9 mouse cellular contexts compared by ENCODE assay signal in the genomic region with DNA sequence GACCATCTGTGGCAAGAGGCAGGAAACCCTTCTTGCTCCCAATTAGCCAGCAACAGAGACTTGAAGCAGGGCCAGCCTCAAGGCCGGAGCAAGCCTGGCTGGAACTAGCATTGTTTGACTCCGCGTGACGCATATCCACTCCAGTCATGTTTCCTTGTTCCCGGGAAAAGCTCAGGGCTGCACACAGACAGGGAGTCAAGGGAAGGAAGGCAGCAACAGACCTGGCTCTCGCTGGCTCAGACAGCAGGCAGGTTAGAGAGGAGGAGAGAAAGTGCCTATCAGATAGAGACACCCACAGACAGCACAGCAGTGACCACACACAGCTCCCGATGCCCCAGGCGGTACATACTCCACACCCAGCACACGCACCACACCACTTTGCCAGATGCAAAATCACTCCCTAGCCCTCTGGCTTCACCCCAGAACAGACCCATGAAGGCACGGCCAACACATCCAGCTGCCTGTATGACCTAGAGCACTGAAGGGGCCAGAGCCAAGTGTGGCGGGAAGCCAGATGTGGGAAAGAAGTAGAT.
DNase-seq lines count a peak whose midpoint lies in the region; ATAC-seq and TF ChIP-seq lines count a peak whose summit lies in the region.
"Had no signal": no experiment of that assay in that cellular context is flagged by ENCODE, and none has a peak within 500 bp of the region (broad histone marks: within the 10 kb centered on the region; RNA-seq: fewer than 3 reads in every experiment).

No protein-coding gene starts in this region.

- no peak overlapping the region for H3K4me2 ChIP-seq in midbrain, embryonic 11.5 days
- H3K4me2 ChIP-seq in embryonic facial prominence, embryonic 12.5 days (replicated peaks) = no peak overlapping the region
- H3K4me2 ChIP-seq in heart, embryonic 14.5 days (ENCODE audit: low read length) = peak overlapping the region; percentile 28
- H3K4me2 ChIP-seq in kidney, postnatal 0 days (ENCODE audit: low read length) = peak overlapping the region; percentile 10; the same call in 1 of the 2 replicates

- no peak overlapping the region for H3K4me3 ChIP-seq in midbrain, embryonic 10.5 days
- no peak overlapping the region for H3K4me3 ChIP-seq in midbrain, embryonic 11.5 days (ENCODE audit: low read depth, low read length)
- H3K4me3 ChIP-seq in embryonic facial prominence, embryonic 12.5 days = no peak overlapping the region
- no peak overlapping the region for H3K4me3 ChIP-seq in heart, embryonic 14.5 days (ENCODE audit: control insufficient read depth in 1 of 2, insufficient read depth in 1 of 2, low read depth in 1 of 2, low read length in 2 of 2)
- H3K4me3 ChIP-seq in kidney, postnatal 0 days (replicated peaks; ENCODE audit: low read depth, low read length) = no peak overlapping the region

- 72% methylated on average over 11 of the region's 11 CpGs for WGBS in midbrain, embryonic 10.5 days
- WGBS in midbrain, embryonic 11.5 days = 65% methylated on average over 11 of the region's 11 CpGs
- 29% methylated on average over 11 of the region's 11 CpGs for WGBS in embryonic facial prominence, embryonic 12.5 days
- 14% methylated on average over 11 of the region's 11 CpGs for WGBS in heart, embryonic 14.5 days
- WGBS in kidney, postnatal 0 days = 40% methylated on average over 11 of the region's 11 CpGs

- H3K27me3 ChIP-seq in midbrain, embryonic 10.5 days (ENCODE audit: low read depth, poor library complexity, severe bottlenecking) = no peaks in the 10 kb centered on the region; the same call in 1 of the 2 replicates
- H3K27me3 ChIP-seq in midbrain, embryonic 11.5 days (ENCODE audit: control insufficient read depth, insufficient read depth, low read length) = no peaks in the 10 kb centered on the region; the same call in 1 of the 2 replicates
- no peaks in the 10 kb centered on the region for H3K27me3 ChIP-seq in embryonic facial prominence, embryonic 12.5 days
- H3K27me3 ChIP-seq in heart, embryonic 14.5 days (ENCODE audit: control insufficient read depth, insufficient read depth, low read length) = no peaks in the 10 kb centered on the region
- H3K27me3 ChIP-seq in kidney, postnatal 0 days (ENCODE audit: insufficient read depth, low read length) = no peaks in the 10 kb centered on the region

- peak overlapping the region; percentile 55; the same call in 1 of the 2 replicates for H3K27ac ChIP-seq in midbrain, embryonic 10.5 days (replicated peaks)
- no peak overlapping the region for H3K27ac ChIP-seq in midbrain, embryonic 11.5 days (ENCODE audit: low read depth, low read length)
- H3K27ac ChIP-seq in embryonic facial prominence, embryonic 12.5 days = peak overlapping the region; percentile 84
- peak overlapping the region; percentile 75 to 83 for H3K27ac ChIP-seq in heart, embryonic 14.5 days (replicated peaks in 1 of 2; ENCODE audit: control insufficient read depth in 1 of 2, insufficient read depth in 1 of 2, low read depth in 2 of 2, low read length in 2 of 2)
- peak overlapping the region; percentile 90 for H3K27ac ChIP-seq in kidney, postnatal 0 days
- H3K27ac ChIP-seq: macrophage had no signal

- no peak for DNase-seq in midbrain, embryonic 10.5 days (ENCODE audit: low spot score)
- no peak for DNase-seq in midbrain, embryonic 11.5 days (ENCODE audit: low spot score, missing footprints)
- peak; percentile 83 for DNase-seq in kidney, postnatal 0 days (ENCODE audit: low spot score)
- DNase-seq in lung, postnatal 25 days (ENCODE audit: low spot score) = peak; percentile 91

- no peaks in the 10 kb centered on the region for H3K36me3 ChIP-seq in midbrain, embryonic 10.5 days
- H3K36me3 ChIP-seq in midbrain, embryonic 11.5 days (ENCODE audit: control insufficient read depth, insufficient read depth, low read length) = no peaks in the 10 kb centered on the region
- no peaks in the 10 kb centered on the region for H3K36me3 ChIP-seq in embryonic facial prominence, embryonic 12.5 days
- H3K36me3 ChIP-seq in heart, embryonic 14.5 days (ENCODE audit: control insufficient read depth, insufficient read depth, low read length) = 0 out of 2 replicates have a peak, but pooled peaks cover 4% of the 10 kb centered on the region
- no peaks in the 10 kb centered on the region; the same call in 1 of the 2 replicates for H3K36me3 ChIP-seq in kidney, postnatal 0 days (ENCODE audit: insufficient read depth, low read length)

- peaks cover 54% of the 10 kb centered on the region for H3K4me1 ChIP-seq in midbrain, embryonic 10.5 days
- H3K4me1 ChIP-seq in midbrain, embryonic 11.5 days (ENCODE audit: control insufficient read depth, insufficient read depth, low read length) = no peaks in the 10 kb centered on the region
- H3K4me1 ChIP-seq in embryonic facial prominence, embryonic 12.5 days = peaks cover 88% of the 10 kb centered on the region
- H3K4me1 ChIP-seq in heart, embryonic 14.5 days (ENCODE audit: control insufficient read depth in 2 of 2, insufficient read depth in 2 of 2, low read length in 2 of 2) = peaks cover 94 to 100% of the 10 kb centered on the region in 2 experiments
- peaks cover 79% of the 10 kb centered on the region for H3K4me1 ChIP-seq in kidney, postnatal 0 days (replicated peaks; ENCODE audit: insufficient read depth, low read length)

- ATAC-seq in midbrain, embryonic 11.5 days (ENCODE audit: low FRiP score) = no peak
- ATAC-seq in embryonic facial prominence, embryonic 12.5 days (ENCODE audit: insufficient number of reproducible peaks, insufficient read depth, low FRiP score, low TSS enrichment) = no peak
- peak; percentile 23; the same call in 1 of the 2 replicates for ATAC-seq in heart, embryonic 14.5 days (ENCODE audit: insufficient number of reproducible peaks, insufficient read depth, low FRiP score, low read depth)
- no peak for ATAC-seq in kidney, postnatal 0 days (replicated peaks; ENCODE audit: low FRiP score, low read depth)
- ATAC-seq in monocyte, adult 5-6 weeks (replicated peaks; ENCODE audit: insufficient number of reproducible peaks, low FRiP score, low TSS enrichment, poor library complexity, severe bottlenecking) = no peak
- no peak for ATAC-seq in granulocyte monocyte progenitor cell, adult 5-6 weeks (replicated peaks; ENCODE audit: poor library complexity, severe bottlenecking)

- no peak overlapping the region for H3K9ac ChIP-seq in midbrain, embryonic 11.5 days (ENCODE audit: low read length)
- H3K9ac ChIP-seq in embryonic facial prominence, embryonic 12.5 days = no peak overlapping the region; the same call in 1 of the 2 replicates
- H3K9ac ChIP-seq in heart, embryonic 14.5 days (ENCODE audit: low read length) = peak overlapping the region; percentile 65
- H3K9ac ChIP-seq in kidney, postnatal 0 days (ENCODE audit: low read depth, low read length) = peak overlapping the region; percentile 1; the same call in 1 of the 2 replicates

- no peak for TF ChIP-seq CTCF in kidney, postnatal 0 days (IDR thresholded peaks at IDR 0.05; ENCODE audit: low read depth)

- no peaks in the 10 kb centered on the region for H3K9me3 ChIP-seq in midbrain, embryonic 10.5 days (replicated peaks)
- no peaks in the 10 kb centered on the region for H3K9me3 ChIP-seq in midbrain, embryonic 11.5 days (ENCODE audit: control insufficient read depth, low read length)
- no peaks in the 10 kb centered on the region for H3K9me3 ChIP-seq in embryonic facial prominence, embryonic 12.5 days
- H3K9me3 ChIP-seq in heart, embryonic 14.5 days (ENCODE audit: control insufficient read depth, low read length) = no peaks in the 10 kb centered on the region
- H3K9me3 ChIP-seq in kidney, postnatal 0 days (replicated peaks; ENCODE audit: low read length) = no peaks in the 10 kb centered on the region

Comparison
In these comparisons a context has a peak if more than half of its experiments do, and no peak if none do; other contexts are left out.
1. DNase-seq: peak in kidney, postnatal 0 days (single experiment) and lung, postnatal 25 days (single experiment); none in midbrain, embryonic 10.5 days (single experiment) and midbrain, embryonic 11.5 days (single experiment).
2. H3K4me2 ChIP-seq: peak in heart, embryonic 14.5 days (single experiment) and kidney, postnatal 0 days (single experiment); none in midbrain, embryonic 11.5 days (single experiment) and embryonic facial prominence, embryonic 12.5 days (single experiment).
3. H3K9ac ChIP-seq: peak in heart, embryonic 14.5 days (single experiment) and kidney, postnatal 0 days (single experiment); none in midbrain, embryonic 11.5 days (single experiment) and embryonic facial prominence, embryonic 12.5 days (single experiment).